Mouse (Mus musculus): Measurements from ENCODE around the gene 2210408I21Rik. TPM values are rescaled to one million over a fixed set of nuclear protein-coding genes. Genes with fewer than 3 reads are reported as not detected.

Gene 2210408I21Rik
- 0.64 and 1.4 TPM in 2 replicates for total RNA-seq (2023)

GRCm38 (mm10) chr13:77134931-77135620 lies at the start of gene 2210408I21Rik, which contains the start of gene Slf1:
Gene 2210408I21Rik, plus strand, starts transcription at chr13:77135540.
Gene Slf1, minus strand, starts transcription at chr13:77135473.

Other genes with a start within 250 kb of the 2210408I21Rik start
- 4.3 and 5.6 TPM in 2 replicates for gene Slf1, start 67 bp upstream of the 2210408I21Rik start, total RNA-seq (2023)

Measured in neutrophil, adult 65 days (primary cell).